Mouse (Mus musculus): ENCODE measurements around the gene Olfr1505. TPM values are rescaled to one million over a fixed set of nuclear protein-coding genes. Genes with fewer than 3 reads are reported as not detected.

Olfr1505 gene
- not detected in 2 replicates for polyA plus RNA-seq (2012; rRNA removed)

GRCm38 (mm10) chr19:13913230-13913629 is at the start of gene Olfr1505:
TSS of gene Olfr1505 (plus strand) at chr19:13913530.

GRCm38 (mm10) chr19:13897828-13898227 is 15.5 kb upstream of the Olfr1505 start, which contains the start of gene Olfr1504:
TSS of gene Olfr1504 (minus strand) at chr19:13897928.

Other genes with a start within 250 kb of the Olfr1505 start
- gene Olfr1491, start 216.3 kb upstream of the Olfr1505 start, polyA plus RNA-seq (2012; rRNA removed): not detected in 2 replicates
- gene Olfr1493-ps1, start 190.3 kb upstream of the Olfr1505 start, polyA plus RNA-seq (2012; rRNA removed): not detected in 2 replicates
- not detected in 2 replicates for gene Olfr1494, start 173.8 kb upstream of the Olfr1505 start, polyA plus RNA-seq (2012; rRNA removed)
- gene Olfr1495, start 148.9 kb upstream of the Olfr1505 start, polyA plus RNA-seq (2012; rRNA removed): not detected in 2 replicates
- gene Olfr1496, start 135.7 kb upstream of the Olfr1505 start, polyA plus RNA-seq (2012; rRNA removed): not detected in 2 replicates
- not detected in 2 replicates for gene Olfr1497, start 115.3 kb upstream of the Olfr1505 start, polyA plus RNA-seq (2012; rRNA removed)
- not detected in 2 replicates for gene Olfr1499, start 94.1 kb upstream of the Olfr1505 start, polyA plus RNA-seq (2012; rRNA removed)
- gene Olfr1500, start 83.0 kb upstream of the Olfr1505 start, polyA plus RNA-seq (2012; rRNA removed): not detected in 2 replicates
- not detected in 2 replicates for gene Olfr1501, start 62.8 kb upstream of the Olfr1505 start, polyA plus RNA-seq (2012; rRNA removed)
- not detected in 2 replicates for gene Olfr1502, start 51.7 kb upstream of the Olfr1505 start, polyA plus RNA-seq (2012; rRNA removed)
- not detected in 2 replicates for gene Olfr1504, start 15.6 kb upstream of the Olfr1505 start, polyA plus RNA-seq (2012; rRNA removed)

Measured in colon, adult 2 months (tissue).